Mouse (Mus musculus): ENCODE data around the gene Nop53. TPM values are rescaled to one million over a fixed set of nuclear protein-coding genes. Genes with fewer than 3 reads are reported as not detected.

Nop53 gene
- polyA plus RNA-seq (2015; fragmentation: Nextera tagmentation; extraction: Ambion mirVana): 196 and 204 TPM in 2 replicates

- Histone ChIP-seq H3K36me3 (ENCODE audit: insufficient read depth, low read length) (peaks cover 44% of the 10 kb centered on the region), H3K9me3 (ENCODE audit: low read length) (no peaks in the 10 kb centered on the region), H3K4me3 (ENCODE audit: low read depth, low read length) (peak within 1 kb of the TSS; percentile 60), H3K4me2 (replicated peaks; ENCODE audit: low read depth, low read length) (peak within 1 kb of the TSS; percentile 69), H3K27ac (ENCODE audit: low read length) (peak within 1 kb of the TSS; percentile 87), H3K9ac (replicated peaks; ENCODE audit: low read depth) (peak within 1 kb of the TSS; percentile 48), H3K27me3 (replicated peaks; ENCODE audit: insufficient read depth, low read length) (no peaks in the 10 kb centered on the region), H3K4me1 (ENCODE audit: insufficient read depth, low read depth, low read length) (peaks cover 21% of the 10 kb centered on the region; the same call in 1 of the 2 replicates)
- DNase-seq (ENCODE audit: low spot score) (peak; percentile 98), ATAC-seq (peak; percentile 81)
- WGBS: 3% methylated on average over 59 of the region's 59 CpGs
- TF ChIP-seq CTCF (IDR thresholded peaks at IDR 0.05) (no peak), EP300 (IDR thresholded peaks at IDR 0.05) (peak; percentile 85)
These were observed at the start of gene Nop53 for GRCm38 (mm10) chr7:15945721-15946536. Gene Nop53, minus strand, starts transcription at chr7:15946074.

GRCm38 (mm10) chr7:15993789-15994188 is 47.9 kb upstream of the Nop53 start:
- WGBS: 91% methylated on average over 4 of the region's 4 CpGs
- no peak for TF ChIP-seq EP300 (IDR thresholded peaks at IDR 0.05)
- TF ChIP-seq CTCF (IDR thresholded peaks at IDR 0.05): no peak
- H3K9me3 ChIP-seq (ENCODE audit: low read length): no peaks in the 10 kb centered on the region
- no peak for ATAC-seq
- no peak overlapping the region for H3K9ac ChIP-seq (replicated peaks; ENCODE audit: low read depth)
- H3K4me1 ChIP-seq (ENCODE audit: insufficient read depth, low read depth, low read length): no peaks in the 10 kb centered on the region
- H3K4me3 ChIP-seq (ENCODE audit: low read depth, low read length): no peak overlapping the region
- no peak overlapping the region for H3K27ac ChIP-seq (ENCODE audit: low read length)
- H3K4me2 ChIP-seq (replicated peaks; ENCODE audit: low read depth, low read length): no peak overlapping the region
- H3K27me3 ChIP-seq (replicated peaks; ENCODE audit: insufficient read depth, low read length): no peaks in the 10 kb centered on the region
- peaks cover 35% of the 10 kb centered on the region for H3K36me3 ChIP-seq (ENCODE audit: insufficient read depth, low read length)
- no peak for DNase-seq (ENCODE audit: low spot score)

DNA sequence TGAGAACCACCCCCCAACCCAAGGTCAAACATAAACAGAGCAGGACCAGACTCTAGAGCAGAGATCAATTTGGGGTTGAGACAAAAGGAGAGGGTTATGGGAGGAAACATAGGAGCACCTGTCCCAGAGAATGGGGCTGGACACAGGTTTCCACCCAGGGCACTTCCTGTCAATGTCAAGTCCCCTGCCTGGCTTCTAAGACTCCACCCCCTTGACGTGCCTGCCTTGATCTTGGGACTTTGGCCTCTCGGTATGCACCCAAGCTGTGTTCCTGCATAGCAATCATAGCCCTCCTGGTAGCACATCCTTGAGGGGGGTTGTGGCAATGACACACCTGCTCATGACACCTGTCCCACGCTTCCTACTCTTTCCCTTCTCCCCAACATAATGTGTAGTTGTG is 47.3 kb upstream of the Nop53 start:
- 78% methylated on average over 3 of the region's 3 CpGs for WGBS
- no peak overlapping the region for H3K4me3 ChIP-seq (ENCODE audit: low read depth, low read length)
- H3K9me3 ChIP-seq (ENCODE audit: low read length): no peaks in the 10 kb centered on the region
- no peak overlapping the region for H3K27ac ChIP-seq (ENCODE audit: low read length)
- H3K4me2 ChIP-seq (replicated peaks; ENCODE audit: low read depth, low read length): no peak overlapping the region
- H3K4me1 ChIP-seq (ENCODE audit: insufficient read depth, low read depth, low read length): no peaks in the 10 kb centered on the region
- H3K36me3 ChIP-seq (ENCODE audit: insufficient read depth, low read length): peaks cover 40% of the 10 kb centered on the region
- TF ChIP-seq EP300 (IDR thresholded peaks at IDR 0.05) (no peak), CTCF (IDR thresholded peaks at IDR 0.05) (no peak)
- no peak for ATAC-seq
- no peak for DNase-seq (ENCODE audit: low spot score)
- H3K9ac ChIP-seq (replicated peaks; ENCODE audit: low read depth): no peak overlapping the region
- H3K27me3 ChIP-seq (replicated peaks; ENCODE audit: insufficient read depth, low read length): no peaks in the 10 kb centered on the region

DNA sequence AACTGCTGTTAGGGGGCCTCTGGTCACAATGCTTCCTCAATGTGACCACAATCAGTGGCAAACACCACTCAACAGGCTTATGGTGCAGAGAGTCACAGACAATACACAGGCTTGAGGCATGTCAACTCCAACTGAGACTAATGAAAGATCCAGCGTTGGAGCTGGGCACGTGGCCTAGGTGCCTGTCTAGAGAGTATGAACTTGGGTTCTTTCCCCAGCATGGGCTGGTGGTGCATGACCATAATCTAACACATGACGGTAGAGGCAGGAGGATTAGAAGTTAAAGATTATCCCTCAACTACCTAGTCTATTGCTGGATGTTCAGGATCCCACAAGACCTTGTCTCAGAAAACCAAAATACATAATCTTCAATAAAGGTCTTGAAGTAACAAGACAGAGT is 45.9 kb upstream of the Nop53 start:
- TF ChIP-seq EP300 (IDR thresholded peaks at IDR 0.05) (no peak), CTCF (IDR thresholded peaks at IDR 0.05) (no peak)
- 90% methylated on average over 3 of the region's 3 CpGs for WGBS
- Histone ChIP-seq H3K36me3 (ENCODE audit: insufficient read depth, low read length) (peaks cover 41% of the 10 kb centered on the region), H3K9me3 (ENCODE audit: low read length) (no peaks in the 10 kb centered on the region), H3K4me2 (replicated peaks; ENCODE audit: low read depth, low read length) (no peak overlapping the region), H3K4me3 (ENCODE audit: low read depth, low read length) (no peak overlapping the region), H3K9ac (replicated peaks; ENCODE audit: low read depth) (no peak overlapping the region), H3K4me1 (ENCODE audit: insufficient read depth, low read depth, low read length) (no peaks in the 10 kb centered on the region), H3K27me3 (replicated peaks; ENCODE audit: insufficient read depth, low read length) (no peaks in the 10 kb centered on the region), H3K27ac (ENCODE audit: low read length) (no peak overlapping the region)
- no peak for DNase-seq (ENCODE audit: low spot score)
- ATAC-seq: no peak

DNA sequence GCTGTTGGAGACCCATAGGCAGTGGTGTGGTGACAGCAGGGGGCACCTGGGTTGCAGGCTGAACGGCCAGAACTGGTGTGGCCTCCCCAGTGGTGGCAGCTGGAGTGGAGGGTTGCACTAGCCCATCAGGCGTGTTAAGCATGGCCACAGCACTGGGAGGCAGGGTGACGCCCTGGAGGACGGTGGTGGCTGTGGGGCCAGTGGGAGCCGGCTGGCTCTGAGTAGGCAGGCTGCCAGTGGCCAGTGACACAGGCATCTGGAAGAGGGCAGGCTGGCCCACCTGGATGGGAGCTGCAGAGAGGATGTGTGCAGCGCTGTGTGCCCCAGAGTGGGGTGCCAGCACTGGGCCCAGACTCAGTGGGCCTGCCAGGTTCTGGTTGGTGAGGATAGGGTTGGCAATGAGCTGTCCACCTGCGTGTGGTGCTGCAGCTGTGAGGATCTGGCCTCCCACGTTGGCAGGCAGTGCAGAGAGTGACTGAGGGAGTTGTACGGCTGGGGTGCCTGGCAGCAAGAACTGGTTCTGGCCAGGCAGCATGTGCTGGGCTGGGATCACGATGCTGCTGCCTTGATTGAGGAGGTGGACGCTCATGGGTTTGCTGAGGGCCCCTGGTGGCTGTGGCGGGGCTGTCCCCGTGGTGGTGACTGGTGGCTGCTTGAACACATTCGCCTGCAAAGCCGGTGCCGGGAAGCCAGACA is 41.9 kb upstream of the Nop53 start:
- WGBS: 92% methylated on average over 16 of the region's 16 CpGs
- H3K27me3 ChIP-seq (replicated peaks; ENCODE audit: insufficient read depth, low read length): no peaks in the 10 kb centered on the region
- H3K4me2 ChIP-seq (replicated peaks; ENCODE audit: low read depth, low read length): no peak overlapping the region
- no peak overlapping the region for H3K4me3 ChIP-seq (ENCODE audit: low read depth, low read length)
- no peaks in the 10 kb centered on the region for H3K9me3 ChIP-seq (ENCODE audit: low read length)
- no peak overlapping the region for H3K9ac ChIP-seq (replicated peaks; ENCODE audit: low read depth)
- no peak for DNase-seq (ENCODE audit: low spot score)
- TF ChIP-seq EP300 (IDR thresholded peaks at IDR 0.05): no peak
- no peak for TF ChIP-seq CTCF (IDR thresholded peaks at IDR 0.05)
- no peaks in the 10 kb centered on the region for H3K4me1 ChIP-seq (ENCODE audit: insufficient read depth, low read depth, low read length)
- no peak overlapping the region for H3K27ac ChIP-seq (ENCODE audit: low read length)
- peaks cover 31% of the 10 kb centered on the region for H3K36me3 ChIP-seq (ENCODE audit: insufficient read depth, low read length)
- ATAC-seq: no peak

DNA sequence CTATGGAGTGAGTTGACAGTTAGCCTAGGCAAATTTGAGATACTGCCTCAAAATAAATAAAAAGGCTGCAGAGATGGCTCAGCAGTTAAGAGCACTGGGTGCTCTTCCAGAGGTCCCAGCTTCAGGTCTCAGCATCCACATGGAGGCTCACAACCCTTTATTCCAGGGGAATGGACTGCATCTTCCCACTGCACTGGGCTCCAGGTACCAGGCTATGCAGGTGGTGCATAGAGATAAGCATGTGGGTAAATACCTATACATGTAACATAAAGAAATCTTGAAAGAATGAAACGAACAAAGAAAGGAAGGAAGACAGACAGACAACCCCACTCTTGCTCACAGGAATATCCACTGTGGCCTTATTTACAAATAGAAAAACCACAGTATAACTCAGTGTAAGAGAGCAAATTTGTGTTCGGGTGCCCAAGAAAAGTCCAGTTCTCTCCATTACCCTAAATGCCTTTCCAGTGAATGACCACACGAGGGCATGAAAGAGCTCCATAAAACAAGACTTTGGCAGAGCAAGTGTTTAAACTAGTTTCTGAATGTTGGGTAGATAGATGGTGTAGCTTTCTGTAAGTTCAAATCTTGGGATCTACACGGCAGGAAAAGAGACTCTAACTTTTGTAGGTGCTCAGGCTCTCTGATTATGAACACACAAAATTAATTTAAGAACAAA is 37.0 kb upstream of the Nop53 start:
- 26% methylated on average over 4 of the region's 4 CpGs for WGBS
- peak; percentile 85 for DNase-seq (ENCODE audit: low spot score)
- peaks cover 13% of the 10 kb centered on the region; the same call in 1 of the 2 replicates for H3K36me3 ChIP-seq (ENCODE audit: insufficient read depth, low read length)

More for the DNA sequence above, 37.0 kb upstream of the Nop53 start:
- Histone ChIP-seq H3K4me2 (replicated peaks; ENCODE audit: low read depth, low read length) (no peak overlapping the region), H3K27me3 (replicated peaks; ENCODE audit: insufficient read depth, low read length) (no peaks in the 10 kb centered on the region), H3K27ac (ENCODE audit: low read length) (no peak overlapping the region), H3K9ac (replicated peaks; ENCODE audit: low read depth) (no peak overlapping the region), H3K4me3 (ENCODE audit: low read depth, low read length) (no peak overlapping the region), H3K4me1 (ENCODE audit: insufficient read depth, low read depth, low read length) (no peaks in the 10 kb centered on the region), H3K9me3 (ENCODE audit: low read length) (no peaks in the 10 kb centered on the region)
- no peak for ATAC-seq
- no peak for TF ChIP-seq EP300 (IDR thresholded peaks at IDR 0.05)
- peak; percentile 88 for TF ChIP-seq CTCF (IDR thresholded peaks at IDR 0.05)
